Mouse (Mus musculus) T-cell, adult 2 months (primary cell): ENCODE results near the gene Nxf2.
A peak's percentile ranks its signal among the peaks of the same experiment; 100 is the strongest.
"Not testable (repeated sequence)": the region's sequence is repeated elsewhere in the genome, so short reads cannot be mapped to it uniquely, and the experiment has no call there.

Source experiments
- DNase-seq: peaks from one replicate; pipeline ENCODE4 v3.0.0; 2022; ENCODE audit warnings: low spot score

Nxf2 gene

DNA sequence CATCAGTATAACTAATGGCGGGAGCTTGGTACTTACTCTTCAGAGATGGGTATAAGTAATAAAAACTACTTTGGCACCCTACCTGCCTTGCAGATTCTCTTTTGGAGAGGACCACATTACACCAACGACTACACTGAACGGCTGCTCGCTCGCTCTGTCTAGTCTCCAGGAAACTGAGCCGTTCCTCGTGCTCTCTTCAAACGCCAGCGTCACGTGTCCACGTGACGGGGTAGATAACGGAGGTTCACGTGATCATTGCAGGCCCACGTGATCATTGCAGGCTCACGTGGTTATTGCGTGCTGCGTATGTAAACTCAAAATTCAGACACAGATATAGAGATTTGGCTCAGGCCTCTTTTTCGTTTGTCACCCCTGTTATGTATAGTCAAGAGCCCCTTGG, at the start of gene Nxf2:
Gene Nxf2, minus strand, starts transcription at position 209 of the 400 bp plus-strand sequence.
- no peak for DNase-seq

DNA sequence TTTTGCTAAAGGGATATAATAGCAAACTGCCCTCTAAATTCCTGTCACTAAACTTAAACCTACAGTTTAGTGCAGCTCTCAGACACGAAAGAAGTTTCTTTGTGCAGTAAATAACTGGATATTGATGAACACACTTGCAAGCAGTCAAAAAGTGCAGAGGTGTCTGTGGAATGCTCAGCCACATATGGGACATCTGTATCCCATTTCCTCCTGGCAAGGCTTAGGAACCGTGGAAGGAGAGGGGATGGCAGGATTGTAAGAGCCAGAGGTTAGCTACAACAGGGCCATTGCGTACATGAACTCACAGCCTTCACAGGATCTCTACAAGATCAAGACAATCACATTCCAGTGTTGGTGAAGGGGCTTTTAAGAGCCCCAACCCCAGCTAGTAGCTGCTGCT, 46.8 kb upstream of the Nxf2 start:
- no peak for DNase-seq

DNA sequence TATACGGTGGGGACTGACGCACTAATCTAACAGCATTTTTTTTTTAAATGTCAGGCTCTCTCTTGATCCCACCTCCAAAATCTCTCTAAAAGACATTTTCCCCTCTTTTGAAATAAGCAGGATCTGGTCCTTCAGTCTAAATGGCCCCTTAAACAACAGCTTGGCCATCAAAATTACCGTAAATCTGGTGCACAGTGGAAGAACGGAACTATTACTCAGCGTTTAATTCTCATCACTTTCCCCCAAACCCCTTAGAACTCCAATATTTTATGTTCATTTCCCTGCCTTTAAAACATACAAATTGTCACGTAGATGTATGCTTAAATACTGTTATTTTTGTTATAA, 44.9 kb upstream of the Nxf2 start:
- DNase-seq: no peak

- peak; percentile 92 for DNase-seq
Observed at GRCm38 (mm10) chrX:135008720-135009470, 44.3 kb upstream of the Nxf2 start, which contains the start of gene Zmat1. Gene Zmat1, minus strand, starts transcription at chrX:135009209.

DNA sequence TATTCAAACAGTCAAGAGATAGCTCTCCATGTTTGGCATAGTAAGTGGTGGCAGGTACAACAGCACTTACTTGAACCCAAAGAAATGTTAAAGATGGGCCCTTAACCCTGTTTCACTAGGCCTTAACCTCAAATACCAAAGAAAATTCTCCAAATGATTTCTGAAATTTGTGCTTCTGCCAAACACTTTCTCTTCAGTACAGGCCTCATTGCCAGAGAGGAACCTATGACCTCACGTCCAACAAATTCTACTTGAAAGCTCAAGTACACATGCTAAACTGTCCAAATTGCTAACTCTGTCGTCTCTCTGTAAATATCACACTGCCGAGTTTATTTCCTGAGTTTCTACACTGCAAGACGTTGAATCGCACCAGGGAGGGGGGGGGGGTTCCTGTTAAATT, 43.5 kb upstream of the Nxf2 start:
- peak; percentile 1 for DNase-seq

DNA sequence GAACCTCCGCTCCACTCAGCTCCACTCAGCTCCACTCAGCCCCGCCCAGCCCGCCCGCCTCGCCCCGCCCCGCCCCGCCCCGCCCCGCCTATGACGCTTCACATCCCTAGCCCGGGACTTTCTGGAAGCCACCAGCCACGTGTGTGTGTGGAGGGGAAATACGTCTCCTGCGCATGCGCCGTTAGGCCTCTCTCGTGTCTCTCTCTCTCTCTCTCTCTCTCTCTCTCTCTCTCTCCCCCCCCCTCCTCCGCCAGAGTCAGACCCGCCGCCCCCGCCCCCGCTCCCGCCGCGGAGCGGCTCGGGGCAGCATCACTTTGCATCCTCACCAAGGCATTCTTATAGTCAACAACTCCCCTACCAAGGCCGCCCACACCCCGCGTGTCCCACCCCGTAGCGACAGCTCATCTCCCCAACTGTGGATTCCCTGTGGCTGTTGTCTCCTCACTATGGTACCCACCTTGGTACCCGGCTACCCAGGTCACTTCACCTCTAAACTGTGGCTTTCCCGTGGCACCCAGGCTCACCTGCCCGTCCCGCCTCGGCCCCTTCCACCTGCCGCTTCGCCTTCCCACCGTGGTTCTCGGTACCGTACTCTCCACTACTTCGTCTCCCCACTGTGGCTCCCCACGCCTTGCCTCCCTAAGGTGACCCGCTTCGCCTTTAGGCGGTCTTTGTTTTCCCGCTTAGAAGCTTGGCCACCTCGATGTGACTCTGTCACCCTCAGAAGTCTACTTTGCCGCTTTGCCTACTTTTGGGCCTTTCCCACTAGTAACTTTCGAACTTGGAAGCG, 1.1 kb downstream of the Nxf2 start:
- DNase-seq: peak; percentile 75

DNA sequence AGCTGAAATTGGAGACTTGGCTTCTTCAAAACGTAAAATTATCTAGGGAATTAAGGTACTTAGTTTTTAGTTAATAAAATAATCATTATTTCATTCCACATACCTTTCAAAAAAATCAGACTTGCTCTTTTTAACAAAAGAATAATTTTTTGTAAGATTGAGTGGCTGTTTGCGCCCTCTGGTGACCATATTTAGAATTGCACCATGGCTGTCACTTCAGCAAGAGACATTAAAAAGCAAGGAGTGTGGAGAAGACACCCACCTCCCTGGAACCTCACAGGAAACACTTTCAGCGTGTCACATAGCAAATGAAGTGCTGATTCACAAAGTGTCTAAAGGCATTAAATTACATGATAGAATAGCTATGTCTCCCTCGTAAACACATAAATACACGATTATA, 34.2 kb downstream of the Nxf2 start:
- DNase-seq: peak; percentile 20

GRCm38 (mm10) chrX:134929927-134930326, 34.6 kb downstream of the Nxf2 start:
- DNase-seq: no peak

- no peak for DNase-seq
Observed at GRCm38 (mm10) chrX:134925058-134925457, 39.5 kb downstream of the Nxf2 start.

- no peak for DNase-seq
Observed at GRCm38 (mm10) chrX:134923675-134924424, 40.7 kb downstream of the Nxf2 start.

- no peak for DNase-seq
Observed at GRCm38 (mm10) chrX:134919220-134919619, 45.3 kb downstream of the Nxf2 start.

- DNase-seq: no peak
Observed at GRCm38 (mm10) chrX:134915745-134916144, 48.8 kb downstream of the Nxf2 start.

- DNase-seq: not testable (repeated sequence)
Observed at GRCm38 (mm10) chrX:134915315-134915714, 49.2 kb downstream of the Nxf2 start.

DNA sequence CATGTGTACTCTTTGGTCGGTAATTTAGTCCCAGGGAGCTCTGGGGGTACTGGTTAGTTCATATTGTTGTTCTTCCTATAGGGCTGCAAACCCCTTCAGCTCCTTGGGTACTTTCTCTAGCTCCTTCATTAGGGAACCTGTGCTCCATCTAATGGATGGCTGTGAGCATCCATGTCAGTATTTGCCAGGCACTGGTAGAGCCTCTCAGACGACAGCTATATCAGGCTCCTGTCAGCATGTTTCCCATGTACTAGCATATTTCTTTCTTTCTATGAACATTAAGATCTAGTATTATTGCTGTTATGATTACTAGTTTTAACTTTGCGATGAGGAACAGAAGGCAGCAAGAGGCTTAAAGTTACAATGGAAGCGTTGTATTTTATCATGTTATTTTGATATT, 49.7 kb downstream of the Nxf2 start:
- no peak for DNase-seq

DNA sequence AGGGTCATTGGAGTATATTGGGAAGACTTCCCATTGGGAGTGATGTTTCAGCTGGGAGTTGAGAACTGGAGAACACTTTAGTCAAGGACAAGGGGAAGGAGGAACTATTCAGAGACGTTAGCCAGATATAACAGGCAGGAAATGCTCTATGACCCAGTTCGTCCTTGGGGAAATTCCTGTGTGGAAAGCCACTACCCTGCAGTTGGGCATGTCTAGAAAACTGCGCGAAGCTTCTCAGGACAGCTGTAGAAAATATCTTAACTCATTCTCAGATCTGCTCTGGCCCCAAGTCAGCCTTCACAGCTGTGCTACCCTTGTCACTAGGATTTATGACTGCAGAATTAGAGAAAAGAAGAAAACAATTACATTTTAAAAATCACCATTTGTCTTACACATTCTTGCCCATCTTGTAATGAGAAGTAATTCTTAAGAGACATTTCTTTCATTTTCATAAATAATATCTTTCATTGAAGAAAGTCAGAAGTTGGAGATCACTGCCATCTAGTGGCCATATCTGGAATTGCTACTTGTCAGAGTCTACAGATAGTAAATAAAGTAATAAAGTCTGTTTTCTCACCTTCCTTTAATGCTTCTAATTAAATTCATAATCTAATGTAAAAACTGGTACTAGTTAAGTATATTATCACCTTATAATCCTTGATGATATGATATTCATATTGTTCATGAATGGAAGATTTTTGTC, 51.2 kb downstream of the Nxf2 start:
- DNase-seq: peak; percentile 14

- no peak for DNase-seq
Observed at GRCm38 (mm10) chrX:134912805-134913204, 51.7 kb downstream of the Nxf2 start.

- no peak for DNase-seq
Observed at GRCm38 (mm10) chrX:134910345-134910744, 54.2 kb downstream of the Nxf2 start.
